Mouse (Mus musculus) layer of hippocampus, postnatal 10 days (tissue): ENCODE data around the gene Cnga4. TPM values are rescaled to one million over a fixed set of nuclear protein-coding genes. Genes with fewer than 3 reads are reported as not detected.
"Not testable (repeated sequence)": the region's sequence is repeated elsewhere in the genome, so short reads cannot be mapped to it uniquely, and the experiment has no call there.

Source experiments
- DNase-seq, 2 experiments: peaks; one replicate each; pipeline ENCODE4 v3.0.0; 2021; ENCODE audit warnings: low spot score in 2 of 2
- long read RNA-seq: library from polyadenylated mRNA; stranded (forward); transcript quantifications from one replicate; pipeline ENCODE4 v2.0.0, GENCODE M21; 2023
- total RNA-seq, 2 experiments: library from RNA; stranded (reverse); gene quantifications; 2 replicates each; pipeline ENCODE4 v1.2.3; 2021

Gene Cnga4
- total RNA-seq, result under 1 TPM; 0.33 to 0.69 TPM
- long read RNA-seq, result 0 reads

DNA sequence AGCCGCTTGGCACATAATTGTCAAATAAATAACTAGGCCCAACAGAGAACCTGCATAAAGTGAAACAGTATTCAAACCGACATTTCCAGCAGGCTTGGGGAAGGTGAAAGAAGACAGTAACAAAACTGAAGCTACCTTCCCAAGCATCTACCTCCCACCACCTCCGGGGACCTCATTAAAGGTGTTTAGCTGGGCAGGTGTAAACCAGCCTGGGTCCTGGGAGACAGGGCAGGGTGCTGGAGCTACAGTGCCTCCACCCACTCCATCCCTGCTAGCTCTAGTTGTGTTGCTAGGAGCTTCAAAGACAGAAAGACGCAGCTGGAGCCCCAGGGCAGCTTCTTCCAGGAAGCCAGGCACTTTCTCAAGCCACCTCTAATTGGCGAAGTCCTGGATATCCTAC lies at the start of gene Cnga4:
TSS of gene Cnga4 (plus strand) at position 301 of the 400 bp plus-strand sequence.
- DNase-seq, result no peak

DNA sequence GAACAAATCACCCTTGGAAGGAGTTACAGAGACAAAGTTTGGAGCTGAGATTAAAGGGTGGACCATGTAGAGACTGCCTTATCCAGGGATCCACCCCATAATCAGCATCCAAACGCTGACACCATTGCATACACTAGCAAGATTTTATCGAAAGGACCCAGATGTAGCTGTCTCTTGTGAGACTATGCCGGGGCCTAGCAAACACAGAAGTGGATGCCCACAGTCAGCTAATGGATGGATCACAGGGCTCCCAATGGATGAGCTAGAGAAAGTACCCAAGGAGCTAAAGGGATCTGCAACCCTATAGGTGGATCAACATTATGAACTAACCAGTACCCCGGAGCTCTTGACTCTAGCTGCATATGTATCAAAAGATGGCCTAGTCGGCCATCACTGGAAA lies 48.3 kb upstream of the Cnga4 start:
- not testable (repeated sequence) for DNase-seq

DNA sequence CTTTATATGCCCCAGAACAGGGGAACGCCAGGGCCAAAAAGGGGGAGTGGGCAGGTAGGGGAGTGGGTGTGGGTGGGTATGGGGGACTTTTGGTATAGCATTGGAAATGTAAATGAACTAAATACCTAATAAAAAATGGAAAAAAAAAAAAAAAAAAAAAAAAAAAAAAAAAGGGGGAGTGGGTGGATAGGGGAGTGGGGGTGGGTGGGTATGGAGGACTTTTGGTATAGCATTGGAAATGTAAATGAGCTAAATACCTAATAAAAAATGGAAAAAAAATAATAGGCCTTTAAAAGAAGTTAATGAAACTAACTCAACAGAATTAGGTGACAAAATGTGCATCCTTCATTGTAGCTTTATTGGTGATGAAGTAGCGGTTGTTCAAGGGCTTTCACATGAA lies 47.9 kb upstream of the Cnga4 start:
- DNase-seq, result not testable (repeated sequence)

- no peak for DNase-seq
Observed at GRCm38 (mm10) chr7:105361713-105362112, 42.7 kb upstream of the Cnga4 start.

GRCm38 (mm10) chr7:105367268-105367667 lies 37.1 kb upstream of the Cnga4 start:
- no peak for DNase-seq

DNA sequence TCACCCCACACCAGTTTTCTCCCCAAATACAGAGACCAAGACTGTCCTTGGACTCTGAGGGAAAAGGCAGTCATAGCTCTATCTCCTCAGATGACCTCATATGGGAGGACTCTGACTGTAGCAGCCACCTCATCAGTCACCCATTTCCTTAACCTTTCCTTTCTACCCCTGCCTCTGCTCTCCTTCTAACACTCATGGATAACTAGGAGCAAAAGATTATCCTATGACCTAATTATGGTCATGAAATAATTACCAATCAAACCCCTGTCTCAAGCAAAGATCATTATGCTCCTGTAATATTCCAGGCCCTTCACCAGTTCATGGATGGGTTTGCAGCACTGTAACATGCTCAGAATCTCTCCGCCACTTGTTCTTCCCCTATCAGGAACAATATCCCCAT lies 36.4 kb upstream of the Cnga4 start, which contains the start of gene Olfr692:
TSS of gene Olfr692 (plus strand) at position 301 of the 400 bp plus-strand sequence.
- no peak for DNase-seq

GRCm38 (mm10) chr7:105368521-105368920 lies 35.8 kb upstream of the Cnga4 start:
- no peak for DNase-seq

GRCm38 (mm10) chr7:105372912-105373311 lies 31.5 kb upstream of the Cnga4 start:
- no peak for DNase-seq

DNA sequence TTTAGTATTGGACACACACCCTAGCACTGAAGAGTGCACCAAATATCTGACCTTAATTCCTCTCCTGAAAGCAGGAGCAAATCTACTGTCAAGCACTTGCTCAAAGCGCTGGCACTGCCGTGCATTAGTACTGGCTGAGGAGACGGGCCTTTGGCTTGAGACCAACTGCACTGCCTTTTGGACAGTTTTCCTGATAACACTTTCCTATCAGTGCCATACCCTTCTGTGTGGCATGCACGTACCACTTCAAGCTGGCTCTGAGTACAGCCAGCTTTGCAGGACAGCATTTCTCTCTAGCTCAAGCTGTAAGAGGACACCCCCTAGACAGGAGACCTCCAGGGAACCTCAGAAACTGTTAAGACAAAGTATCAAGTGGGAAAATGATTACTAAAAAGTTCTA lies 30.9 kb upstream of the Cnga4 start:
- DNase-seq, result no peak

- DNase-seq, result no peak
Observed at GRCm38 (mm10) chr7:105373976-105374375, 30.4 kb upstream of the Cnga4 start.

DNA sequence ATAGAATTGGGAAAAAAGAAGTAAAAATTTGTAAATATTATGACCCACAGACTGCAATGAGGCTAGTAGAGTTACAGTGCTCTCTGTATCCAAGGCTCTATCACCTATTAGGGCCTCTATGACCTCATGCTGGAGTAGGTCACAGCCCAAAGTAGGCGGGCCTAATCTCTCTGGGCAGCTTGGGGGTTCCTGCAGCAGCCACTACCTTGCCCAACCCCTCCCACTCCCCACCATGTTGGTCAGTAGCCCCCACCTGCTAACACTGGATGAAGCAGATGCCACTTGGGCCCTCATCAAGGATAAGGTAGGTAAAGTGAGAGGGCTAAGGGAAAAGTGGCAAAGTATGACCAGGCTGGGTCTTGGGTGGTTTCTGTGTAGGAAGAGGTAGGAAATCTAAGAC lies 29.5 kb upstream of the Cnga4 start, which contains the start of gene Gm5901:
TSS of gene Gm5901 (plus strand) at position 173 of the 400 bp plus-strand sequence.
- no peak for DNase-seq

DNA sequence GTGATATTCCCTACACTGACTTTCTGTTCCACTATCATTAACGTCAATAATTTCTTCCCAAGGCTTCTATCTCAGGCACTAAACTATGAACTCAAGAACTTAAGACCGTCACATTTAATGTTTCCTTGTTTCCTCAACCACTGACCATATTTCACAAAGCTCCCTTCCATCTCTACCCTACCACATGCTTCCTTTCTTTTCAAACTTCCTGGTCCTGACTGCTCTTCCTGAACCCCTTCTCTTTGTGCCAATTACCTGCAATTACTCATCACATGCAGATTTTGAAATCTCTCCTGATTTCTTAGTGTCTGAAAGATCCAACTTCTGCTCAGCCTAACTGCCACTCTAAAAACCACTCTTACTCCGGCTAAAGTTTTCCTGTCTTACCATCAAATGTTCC lies 24.0 kb upstream of the Cnga4 start:
- no peak for DNase-seq

- DNase-seq, result no peak
Observed at GRCm38 (mm10) chr7:105387696-105388095, 16.7 kb upstream of the Cnga4 start.

- no peak for DNase-seq
Observed at GRCm38 (mm10) chr7:105390236-105390635, 14.1 kb upstream of the Cnga4 start.

DNA sequence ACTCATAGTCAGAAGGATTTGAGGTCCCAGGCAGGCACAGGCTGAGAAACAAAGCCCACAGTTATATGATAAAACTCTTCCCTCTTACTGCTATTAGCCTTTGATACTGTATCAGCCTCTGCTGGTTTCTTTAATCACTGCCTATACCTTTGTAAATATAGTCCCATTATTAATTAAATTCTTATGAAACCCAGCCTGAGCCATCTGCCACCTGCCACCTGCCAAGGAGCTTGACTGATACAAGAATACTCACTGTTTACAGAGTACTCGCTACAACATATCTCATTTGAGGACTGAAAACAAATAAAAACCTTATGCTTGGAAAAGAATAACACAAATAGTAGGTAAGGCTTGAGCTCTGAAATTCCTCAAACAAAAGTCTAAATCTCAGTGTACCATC lies 9.8 kb upstream of the Cnga4 start:
- DNase-seq, result no peak

GRCm38 (mm10) chr7:105395131-105395820 lies 9.1 kb upstream of the Cnga4 start:
- DNase-seq, result no peak

DNA sequence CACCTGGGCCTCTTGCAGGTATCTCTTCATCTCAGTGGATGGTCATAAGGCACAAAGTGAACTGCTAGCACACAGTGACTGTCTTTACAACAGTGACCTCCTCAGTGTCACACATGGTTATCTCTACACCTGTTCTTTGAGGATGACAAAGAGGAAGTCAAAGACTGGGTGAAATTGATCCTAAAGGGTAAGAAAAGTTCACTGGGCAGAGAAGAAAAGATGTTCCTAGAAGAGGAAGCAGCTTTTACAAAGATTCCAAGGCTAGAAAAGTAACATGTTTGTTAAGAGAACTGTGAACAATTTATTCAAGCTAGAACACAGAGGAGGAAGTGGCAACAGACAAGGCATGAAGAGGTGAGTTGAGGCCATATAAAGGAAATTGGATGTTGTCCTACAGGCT lies 8.2 kb upstream of the Cnga4 start:
- DNase-seq, result no peak

DNA sequence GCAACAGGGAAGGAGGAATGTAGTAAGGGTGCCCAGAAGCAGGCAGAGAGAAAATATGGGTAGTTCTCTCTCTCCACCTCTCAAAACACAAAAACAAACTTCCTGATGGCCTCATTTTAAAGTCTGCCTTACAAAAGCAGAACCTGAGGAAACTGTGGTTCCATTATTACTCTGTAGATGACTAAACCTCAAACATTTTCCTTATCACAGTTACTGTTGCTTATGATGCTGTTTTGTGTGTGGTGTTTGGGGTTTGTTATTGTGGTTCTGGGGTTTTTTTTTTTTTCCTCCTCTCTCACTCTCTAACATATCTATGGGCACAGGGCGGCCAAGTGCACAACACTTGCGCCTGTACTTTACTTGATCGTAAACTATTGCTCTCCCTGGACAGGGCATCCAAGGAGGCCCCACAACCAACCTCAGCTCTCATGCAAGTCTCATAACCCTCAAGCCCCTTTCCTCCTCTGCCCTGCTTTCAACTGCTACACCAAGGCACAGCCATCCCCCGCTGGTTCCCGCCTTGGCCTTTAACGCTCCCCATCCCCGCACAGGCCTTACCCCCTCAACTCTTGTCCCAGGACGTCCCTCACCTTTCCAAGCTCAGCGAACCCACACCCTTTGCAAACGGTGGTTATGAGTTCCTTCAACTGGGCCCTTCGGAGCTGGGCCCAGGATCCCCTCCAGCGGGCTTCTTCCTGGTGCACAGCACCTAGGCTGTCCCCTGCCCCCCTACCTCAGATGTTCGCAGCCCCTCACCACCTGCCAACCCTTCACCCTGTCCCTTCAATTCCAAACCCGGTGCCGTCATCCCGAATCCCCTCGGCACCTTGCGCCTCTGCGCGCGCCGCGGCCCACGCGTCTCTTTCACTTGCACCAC lies 5.1 kb upstream of the Cnga4 start:
- no peak for DNase-seq

DNA sequence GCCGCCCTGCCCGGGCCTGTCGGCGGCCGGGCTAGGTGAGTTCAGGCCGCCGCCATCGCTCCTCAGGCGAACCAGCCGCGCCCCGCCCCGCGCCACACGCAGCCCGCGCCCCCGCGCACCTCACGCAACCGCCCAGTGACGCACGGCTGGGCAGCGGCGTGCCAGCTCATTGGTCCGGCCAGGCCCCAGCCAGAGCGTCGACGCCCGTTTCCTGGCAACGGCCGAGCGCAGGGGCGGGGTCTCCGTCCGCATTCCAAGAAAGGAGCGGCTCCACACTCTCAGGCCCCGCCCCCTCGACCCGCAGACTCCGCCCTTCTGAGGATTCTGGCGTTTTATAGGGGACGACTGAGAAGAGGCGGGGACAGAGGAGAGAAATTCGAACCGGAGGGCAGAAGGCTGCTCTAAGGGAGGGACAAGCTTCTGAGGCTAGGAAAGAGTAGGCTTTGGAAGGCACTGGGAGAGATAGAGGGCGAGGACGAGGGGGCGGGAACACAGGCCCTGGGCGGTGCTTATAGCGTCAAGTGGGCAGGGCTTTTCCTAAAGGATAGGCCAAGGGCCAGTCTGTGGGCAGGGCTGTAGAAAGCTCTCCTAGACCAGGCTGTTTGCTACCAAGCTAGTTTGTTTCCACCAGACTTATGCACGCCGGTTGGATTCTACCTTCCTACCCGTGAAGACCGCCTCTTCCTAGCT lies 4.3 kb upstream of the Cnga4 start, which contains the start of gene Fam160a2:
TSS of gene Fam160a2 (minus strand) at position 120 of the 690 bp plus-strand sequence.
- DNase-seq, result peak; percentile 99 to 100

- no peak for DNase-seq
Observed at GRCm38 (mm10) chr7:105406322-105406721, 2.0 kb downstream of the Cnga4 start.

DNA sequence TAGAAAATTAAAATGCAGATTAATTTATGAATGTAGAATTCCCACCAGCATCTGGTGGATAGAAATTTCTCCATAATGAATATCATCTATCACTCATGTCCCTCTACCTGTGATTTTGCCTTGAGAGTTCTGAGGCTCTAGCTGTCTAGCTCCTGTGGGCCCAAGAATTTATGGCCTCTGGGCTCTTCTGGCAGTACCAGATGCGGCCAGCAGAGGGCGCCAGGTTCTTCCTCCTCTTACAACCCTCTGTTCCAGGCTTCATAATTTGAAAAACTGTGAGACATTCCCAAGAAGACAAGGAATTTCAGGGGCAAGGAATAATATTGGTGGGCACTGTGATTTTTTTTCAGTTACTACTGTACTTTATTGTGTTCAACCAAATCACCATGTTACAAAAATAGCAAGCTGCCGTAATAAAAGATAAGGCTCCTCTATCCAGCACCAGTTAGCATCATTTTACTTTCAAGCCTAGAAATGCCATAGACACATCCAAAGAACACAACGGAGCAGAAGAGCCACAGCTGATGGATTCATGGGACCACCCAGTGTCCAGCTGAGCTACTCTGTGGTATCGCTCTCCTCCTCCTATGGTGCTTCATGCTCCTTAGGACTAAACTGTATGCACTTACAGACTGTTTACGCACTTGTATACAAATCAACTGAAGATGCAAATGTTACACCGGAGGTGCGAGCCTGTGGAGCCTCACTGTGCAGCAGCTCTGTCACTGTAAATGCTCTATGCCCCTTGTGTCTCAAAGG lies 7.7 kb downstream of the Cnga4 start:
- DNase-seq, result peak; percentile 86 to 87
